Mouse (Mus musculus) olfactory bulb, adult 2 months (tissue): ENCODE results near the gene Btbd9.
A peak's percentile ranks its signal among the peaks of the same experiment; 100 is the strongest.

Experiments
- CTCF ChIP-seq: fragments of 200-500 bp; IDR thresholded peaks from 2 replicates; pipeline ENCODE4 v1.5.1; 2012; ENCODE audit warnings: low read depth, mild to moderate bottlenecking, low read length, moderate library complexity; ENCODE audit not compliant: insufficient read depth
- POLR2A ChIP-seq: fragments of 200-500 bp; IDR thresholded peaks from 2 replicates; pipeline ENCODE4 v1.6.1; 2012; ENCODE audit warnings: mild to moderate bottlenecking, low read depth, low read length, moderate library complexity; ENCODE audit not compliant: insufficient read depth

DNA sequence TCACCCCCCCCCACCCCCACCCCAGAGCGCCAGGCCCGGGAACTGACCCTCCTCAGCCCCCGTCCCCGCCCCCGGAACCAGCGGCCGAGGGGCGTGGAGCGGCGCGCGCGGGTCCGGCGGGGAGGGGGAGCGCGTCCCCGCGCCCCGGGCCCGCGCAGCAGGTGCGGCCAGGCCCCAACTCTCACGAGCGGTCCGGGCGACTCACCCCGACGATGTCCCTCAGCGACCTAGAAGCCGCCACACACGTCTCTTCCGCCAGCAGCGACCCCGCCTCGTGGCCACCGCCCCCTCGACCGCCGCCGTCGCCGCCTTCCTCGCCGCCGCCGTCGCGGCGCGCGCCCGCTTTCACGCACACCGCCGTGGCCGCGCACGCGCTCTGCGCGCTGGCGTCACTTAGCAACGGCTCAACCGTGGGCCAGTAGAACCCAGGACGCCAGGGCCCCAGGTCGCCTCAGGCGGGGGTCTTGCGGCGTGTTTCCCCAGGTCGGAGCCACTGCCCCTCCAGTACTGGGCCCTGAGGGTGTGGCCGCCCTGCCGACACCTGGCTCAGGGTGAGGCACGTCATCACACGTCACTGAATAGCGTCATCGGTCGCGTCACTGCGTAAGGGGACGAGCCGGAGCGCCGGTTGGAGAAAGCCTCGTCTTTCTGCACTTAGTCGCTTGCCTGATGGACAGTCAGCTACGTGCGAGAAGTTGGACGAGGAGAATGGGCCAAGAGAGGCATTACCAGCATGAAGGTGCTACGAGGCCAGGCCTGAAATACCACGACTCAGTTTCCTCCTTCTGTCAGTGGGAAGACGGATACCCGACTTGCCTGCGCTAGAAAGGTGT, at the start of gene Btbd9:
- no peak for TF ChIP-seq CTCF
- peak; percentile 72 for TF ChIP-seq POLR2A
